Mouse (Mus musculus): ENCODE measurements at regions not wholly inside any gene's neighbourhood (a gene's known extent, or its start where the extent isn't known, plus 50 kb on each side); places are given as distances from the start of the nearest gene placed in this dataset.
"Not testable (repeated sequence)": the region's sequence is repeated elsewhere in the genome, so short reads cannot be mapped to it uniquely, and the experiment has no call there.

- not testable (repeated sequence) for TF ChIP-seq CTCF (IDR thresholded peaks at IDR 0.05; ENCODE audit: control insufficient read depth, insufficient read depth, low read length); POLR2A (IDR thresholded peaks at IDR 0.05; ENCODE audit: borderline replicate concordance, control insufficient read depth, low read depth, low read length)
Measured at GRCm38 (mm10) chr17:13458814-13459213, 104.4 kb downstream of the Tcp10c start.
